Mouse (Mus musculus): ENCODE results near the gene Btbd35f27. TPM values are rescaled to one million over a fixed set of nuclear protein-coding genes. Genes with fewer than 3 reads are reported as not detected.
"Not testable (repeated sequence)": the region's sequence is repeated elsewhere in the genome, so short reads cannot be mapped to it uniquely, and the experiment has no call there.

Gene Btbd35f27
- not detected in 2 replicates for polyA plus RNA-seq (2014; fragmentation: Nextera tagmentation; extraction: Ambion mirVana)

DNA sequence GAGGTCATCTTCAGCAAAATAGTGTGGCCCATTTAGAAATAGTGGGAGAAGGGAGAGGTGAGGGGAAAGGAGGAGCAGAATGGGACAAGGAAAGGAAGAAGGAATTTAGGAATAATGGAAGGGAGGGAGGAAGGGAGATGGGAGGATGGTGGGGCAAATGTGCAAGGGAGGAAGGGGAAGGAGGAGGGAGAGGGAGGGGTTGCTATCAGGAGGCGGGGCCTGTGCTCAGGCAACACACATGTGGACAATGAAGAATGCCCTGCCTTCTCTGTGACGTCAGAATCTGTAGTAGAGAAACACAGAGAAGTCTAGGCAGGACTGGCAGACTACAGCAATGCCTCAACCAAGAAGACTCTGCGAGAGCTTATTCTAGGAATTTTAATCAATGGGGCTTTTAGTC lies at the start of gene Btbd35f27:
Gene Btbd35f27, plus strand, starts transcription at position 301 of the 400 bp plus-strand sequence.
- not testable (repeated sequence) for H3K36me3 ChIP-seq (ENCODE audit: control insufficient read depth, insufficient read depth, low read length); ATAC-seq (ENCODE audit: insufficient number of reproducible peaks, low FRiP score, low TSS enrichment, low read depth); H3K27me3 ChIP-seq (ENCODE audit: control insufficient read depth, insufficient read depth, low read length); H3K9me3 ChIP-seq (ENCODE audit: control insufficient read depth, low read length); H3K4me2 ChIP-seq (ENCODE audit: low read depth, severe bottlenecking); H3K4me1 ChIP-seq (ENCODE audit: control insufficient read depth, insufficient read depth, low read length); H3K4me3 ChIP-seq (ENCODE audit: low read depth, low read length); DNase-seq (ENCODE audit: low spot score); H3K9ac ChIP-seq (ENCODE audit: low read length); H3K27ac ChIP-seq (replicated peaks; ENCODE audit: low read depth, low read length)
- WGBS: 90% methylated on average over 1 of the region's 3 CpGs

Other genes starting within 250 kb of the Btbd35f27 start
- gene Btbd35f4, start 151.6 kb upstream of the Btbd35f27 start, polyA plus RNA-seq (2014; fragmentation: Nextera tagmentation; extraction: Ambion mirVana): not detected in 2 replicates

All from limb, embryonic 11.5 days (tissue).